Mouse (Mus musculus) right cerebral cortex, postnatal 25 days (tissue): ENCODE results near the gene Rcn3.
A peak's percentile ranks its signal among the peaks of the same experiment; 100 is the strongest.
"Not testable (repeated sequence)": the region's sequence is repeated elsewhere in the genome, so short reads cannot be mapped to it uniquely, and the experiment has no call there.

Experiments
- DNase-seq: peaks from one replicate; pipeline ENCODE4 v3.0.0; 2022

Rcn3 gene

DNA sequence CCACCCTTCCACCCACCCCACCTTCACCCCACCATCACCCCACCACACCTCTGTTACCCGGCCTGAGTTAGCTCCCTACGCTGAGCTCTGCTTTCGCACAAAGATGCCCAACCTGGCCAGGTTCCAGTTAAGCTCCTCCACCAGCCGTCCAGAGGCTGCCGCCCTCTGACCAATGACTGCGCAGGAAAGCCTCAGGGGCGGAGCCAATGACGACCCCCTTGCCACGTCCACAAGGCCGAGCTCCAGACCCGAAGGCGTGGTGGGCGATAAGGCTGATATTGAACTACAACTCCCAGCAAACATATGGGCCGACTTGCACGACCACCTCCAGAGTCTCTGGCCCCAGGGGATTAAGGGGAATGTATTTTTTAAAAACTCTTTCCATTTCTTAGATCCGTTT, at the start of gene Rcn3:
Gene Rcn3, minus strand, starts transcription at position 174 of the 400 bp plus-strand sequence.
- no peak for DNase-seq

DNA sequence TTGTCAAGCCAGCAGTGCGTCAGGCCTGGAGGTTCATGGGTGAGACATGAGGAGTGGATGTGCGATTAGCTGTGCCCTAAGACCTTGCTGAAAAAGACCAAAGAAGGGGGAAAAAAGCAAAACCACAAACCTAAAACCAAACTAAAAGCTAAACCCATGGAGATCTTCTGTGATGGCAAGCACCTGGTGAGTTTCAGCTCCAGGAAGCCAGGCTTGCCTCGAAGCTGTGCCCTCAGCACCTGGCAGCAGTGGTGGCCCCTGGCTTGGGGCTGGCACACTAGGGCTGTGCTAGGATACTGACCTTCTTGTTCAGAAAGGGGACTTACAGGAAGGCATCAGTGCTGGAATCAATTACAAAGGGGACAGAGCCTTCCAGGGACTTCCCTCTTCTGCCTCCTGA, 49.3 kb upstream of the Rcn3 start:
- DNase-seq, result no peak

DNA sequence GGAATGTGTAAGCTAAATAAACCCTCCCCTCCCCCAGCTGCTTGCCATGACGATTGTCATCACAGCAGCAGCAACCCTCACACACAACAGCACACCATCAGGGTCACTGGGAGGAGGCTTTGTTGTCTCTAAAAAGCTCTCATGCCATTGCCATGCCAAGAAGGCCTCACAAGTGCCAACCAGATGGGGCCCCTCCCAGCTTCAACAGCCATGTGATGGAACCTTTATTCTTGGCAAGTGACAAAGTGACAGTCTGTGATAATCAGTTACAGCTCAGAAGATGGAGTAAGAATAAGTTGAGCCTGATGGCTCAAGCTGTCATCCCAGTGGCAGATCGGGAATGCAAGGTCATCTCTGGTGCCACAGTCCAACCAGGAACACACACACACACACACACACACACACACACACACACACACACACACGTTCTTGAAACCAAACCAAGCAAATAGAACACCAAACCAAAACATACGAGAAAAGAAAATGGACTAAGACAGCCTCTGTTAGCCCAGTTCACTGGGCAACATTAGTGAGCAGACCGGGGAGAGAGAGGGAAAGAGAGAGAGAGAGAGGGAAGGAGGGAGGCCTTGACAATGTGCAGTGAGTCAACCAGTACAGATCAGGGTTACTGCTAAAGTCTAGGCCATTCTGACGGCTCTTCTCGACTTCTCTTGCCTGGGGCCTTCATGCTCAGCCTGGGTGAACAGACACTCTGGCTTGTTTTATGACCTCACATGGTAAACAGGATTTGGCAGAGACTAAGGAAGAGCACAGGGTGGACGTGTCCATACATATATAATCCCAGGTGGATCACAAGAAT, 48.1 kb upstream of the Rcn3 start:
- no peak for DNase-seq

DNA sequence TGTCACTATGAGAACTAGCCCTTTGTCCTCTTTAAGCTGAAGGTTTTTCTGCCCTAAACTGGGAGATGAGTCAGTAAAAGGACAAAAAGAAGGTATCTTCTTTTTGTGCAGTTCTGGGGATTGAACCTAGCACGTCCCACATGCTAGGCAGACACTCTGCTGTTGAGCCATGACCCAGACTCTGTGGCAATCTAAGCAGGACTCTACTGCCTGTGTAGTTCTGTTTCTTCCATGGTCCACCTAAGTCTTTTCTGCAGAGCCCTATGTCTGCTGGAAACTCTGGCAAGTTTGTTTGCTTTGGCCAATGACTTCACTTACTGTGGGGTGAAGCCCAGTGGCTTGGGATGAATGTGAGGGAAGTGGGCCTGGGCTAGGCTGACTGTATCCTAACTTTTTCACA, 46.4 kb upstream of the Rcn3 start:
- no peak for DNase-seq

DNA sequence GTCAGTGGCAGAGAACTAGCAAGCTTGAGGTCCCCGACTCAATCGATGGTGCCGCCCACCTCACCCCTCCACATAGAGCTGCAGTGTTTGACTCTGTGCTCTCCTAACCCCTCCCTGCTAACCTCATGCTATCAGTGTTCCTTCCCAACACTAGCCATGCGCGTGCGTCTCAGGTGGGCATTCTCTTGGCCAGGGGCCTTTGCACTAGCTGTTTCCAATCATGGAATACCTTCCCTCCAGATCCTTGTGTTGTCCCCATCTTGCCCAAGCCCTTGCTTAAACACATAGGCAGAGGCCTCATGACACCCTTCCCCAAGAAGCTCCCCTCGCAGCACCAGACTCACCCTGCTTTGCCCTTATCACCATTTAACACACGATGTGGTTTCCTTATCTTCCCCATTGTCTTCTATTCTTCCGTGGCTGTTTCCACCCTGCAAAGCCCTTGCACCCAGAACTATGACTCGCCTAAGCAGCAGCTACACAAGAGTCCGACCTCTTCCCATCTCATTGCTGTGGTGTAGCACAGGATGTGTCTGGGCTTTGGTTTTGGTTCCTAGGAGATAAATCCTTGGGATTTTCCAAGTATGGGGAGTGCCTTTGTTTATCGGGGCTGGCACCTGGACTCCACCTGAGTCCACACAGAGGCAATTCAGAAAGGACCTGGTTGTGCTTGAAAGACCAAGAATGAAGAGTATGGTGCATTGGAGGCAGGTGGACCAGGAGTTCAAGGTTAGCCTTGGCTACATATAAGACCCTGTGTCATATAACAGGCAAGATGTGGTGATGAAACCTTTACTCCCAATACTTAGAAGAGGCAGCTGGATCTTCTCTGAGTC, 45.4 kb upstream of the Rcn3 start:
- no peak for DNase-seq

DNA sequence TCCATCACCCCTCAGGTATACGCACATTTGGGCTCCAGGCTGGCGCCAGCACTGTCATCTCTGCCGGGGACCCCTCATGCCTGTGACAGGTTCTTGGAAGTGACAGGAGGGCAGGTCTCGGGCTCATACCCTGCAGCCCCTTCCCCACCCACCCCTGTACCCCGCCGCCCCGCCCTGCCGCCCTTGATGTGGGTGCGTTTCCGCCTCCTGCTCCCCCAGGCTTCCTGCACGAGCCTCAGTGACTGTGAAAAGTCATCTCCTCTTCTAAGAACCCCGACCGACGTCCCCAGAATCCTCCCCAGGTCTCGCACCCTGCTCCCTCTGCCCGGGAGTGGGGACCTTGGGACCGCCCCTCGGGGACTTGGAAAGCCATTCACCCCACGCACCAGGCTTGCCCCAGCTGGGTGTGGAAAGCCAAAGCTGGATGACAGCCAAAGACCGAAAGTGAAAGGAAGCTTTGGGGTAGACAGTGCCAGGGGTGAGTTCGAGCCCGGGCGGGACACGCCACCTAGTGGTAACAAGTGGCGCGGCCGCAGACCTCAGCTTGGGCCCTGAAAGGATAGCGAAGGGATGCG, 44.1 kb upstream of the Rcn3 start, which contains the start of the genes Gm45713 and Flt3l:
Gene Gm45713, minus strand, starts transcription at position 239 of the 575 bp plus-strand sequence.
Gene Flt3l, minus strand, starts transcription at position 440 of the 575 bp plus-strand sequence.
- peak; percentile 84 for DNase-seq

DNA sequence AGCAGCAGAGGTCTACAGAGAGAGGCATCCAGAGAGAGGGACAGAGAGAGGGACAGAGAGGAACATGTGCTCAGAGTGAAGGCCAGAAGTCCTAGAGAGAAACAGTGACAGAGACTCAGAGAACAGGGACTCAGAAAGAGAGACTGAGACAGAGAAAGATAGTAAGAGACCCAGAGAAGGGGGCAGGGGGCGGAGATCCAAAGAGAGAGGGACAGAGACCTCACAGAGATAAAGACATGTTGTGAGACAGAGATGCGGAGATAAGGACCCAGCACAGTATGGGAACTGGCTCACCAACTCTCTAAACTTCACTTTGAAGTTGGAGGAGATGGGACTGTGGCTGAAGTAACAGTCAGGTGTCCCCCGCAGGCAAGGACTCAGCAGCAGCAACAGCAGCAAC, 43.3 kb upstream of the Rcn3 start:
- no peak for DNase-seq

DNA sequence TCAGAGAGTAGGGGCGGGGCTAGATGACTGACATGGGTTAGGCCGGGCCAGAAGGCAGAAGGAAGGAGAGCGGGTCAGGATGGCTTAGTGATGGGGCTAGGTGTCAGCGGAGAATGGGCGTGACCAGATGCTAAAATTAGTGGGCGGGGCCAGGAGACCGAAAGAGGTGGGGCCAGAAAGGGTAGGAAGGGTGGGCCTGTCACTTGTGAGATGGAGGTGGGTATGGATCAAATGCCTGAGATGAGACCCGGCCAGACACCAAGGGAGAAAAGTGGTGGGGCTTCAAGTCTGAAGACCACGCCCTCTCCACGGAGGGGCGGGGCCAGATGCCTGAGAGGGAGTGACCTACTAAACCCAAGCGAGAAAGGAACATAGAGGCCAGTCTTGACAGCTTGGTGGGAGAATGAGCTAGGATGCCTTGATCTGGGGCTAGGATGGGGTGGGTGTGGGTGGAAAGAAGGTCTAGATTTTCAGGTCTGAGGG, 42.6 kb upstream of the Rcn3 start:
- DNase-seq, result no peak

DNA sequence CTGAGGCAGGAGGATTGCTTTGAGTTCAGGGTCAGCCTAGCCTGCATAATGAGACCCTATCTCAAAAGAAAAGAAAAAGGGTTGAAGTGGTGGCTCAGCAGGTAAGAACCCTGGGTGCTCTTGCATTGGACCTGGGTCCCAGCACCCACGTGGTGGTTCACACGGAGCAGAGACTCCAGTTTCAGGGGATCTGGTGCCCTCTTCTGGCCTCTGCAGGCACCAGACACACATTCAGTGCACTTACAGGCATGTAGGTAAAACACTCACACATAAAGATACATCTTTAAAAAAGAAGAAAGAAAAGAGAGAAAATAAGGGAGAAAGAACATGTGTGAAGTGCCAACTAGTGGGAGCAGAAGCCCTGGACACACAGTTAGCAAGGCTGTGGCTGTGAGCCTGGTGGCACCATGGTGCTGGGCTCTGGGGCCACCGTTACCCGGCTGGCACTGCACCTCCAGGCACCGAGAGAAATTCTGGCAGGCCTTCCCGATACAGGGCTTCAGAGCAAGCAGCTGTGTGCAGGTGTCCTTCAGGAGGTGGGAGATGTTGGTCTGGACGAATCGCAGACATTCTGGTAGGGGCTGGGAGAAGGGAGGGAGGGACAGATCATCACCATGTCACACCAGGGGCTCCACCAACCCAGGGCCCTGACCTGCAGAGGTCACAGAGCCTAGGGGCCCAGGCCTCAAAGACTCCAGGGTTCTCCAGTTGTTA, 41.6 kb upstream of the Rcn3 start:
- DNase-seq, result no peak

DNA sequence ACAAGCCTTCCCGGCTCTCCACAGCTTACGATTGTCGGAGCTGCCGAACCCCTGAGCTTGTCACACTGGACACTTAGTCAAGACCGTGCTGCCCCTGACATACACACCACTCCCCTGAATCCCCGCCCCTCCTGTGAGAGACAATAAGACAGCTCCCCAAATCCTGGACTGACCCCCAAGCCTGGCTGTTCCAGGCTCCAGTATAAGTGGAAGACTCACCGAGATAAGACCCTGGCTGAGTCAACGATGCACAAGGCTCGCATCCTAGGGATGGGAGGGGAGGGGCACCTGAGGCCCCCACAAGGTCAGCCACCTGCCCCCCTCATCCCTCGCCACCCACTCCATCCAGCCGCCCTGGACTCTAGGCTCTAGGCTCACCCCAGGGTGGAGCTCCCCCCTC, 39.8 kb upstream of the Rcn3 start:
- no peak for DNase-seq

DNA sequence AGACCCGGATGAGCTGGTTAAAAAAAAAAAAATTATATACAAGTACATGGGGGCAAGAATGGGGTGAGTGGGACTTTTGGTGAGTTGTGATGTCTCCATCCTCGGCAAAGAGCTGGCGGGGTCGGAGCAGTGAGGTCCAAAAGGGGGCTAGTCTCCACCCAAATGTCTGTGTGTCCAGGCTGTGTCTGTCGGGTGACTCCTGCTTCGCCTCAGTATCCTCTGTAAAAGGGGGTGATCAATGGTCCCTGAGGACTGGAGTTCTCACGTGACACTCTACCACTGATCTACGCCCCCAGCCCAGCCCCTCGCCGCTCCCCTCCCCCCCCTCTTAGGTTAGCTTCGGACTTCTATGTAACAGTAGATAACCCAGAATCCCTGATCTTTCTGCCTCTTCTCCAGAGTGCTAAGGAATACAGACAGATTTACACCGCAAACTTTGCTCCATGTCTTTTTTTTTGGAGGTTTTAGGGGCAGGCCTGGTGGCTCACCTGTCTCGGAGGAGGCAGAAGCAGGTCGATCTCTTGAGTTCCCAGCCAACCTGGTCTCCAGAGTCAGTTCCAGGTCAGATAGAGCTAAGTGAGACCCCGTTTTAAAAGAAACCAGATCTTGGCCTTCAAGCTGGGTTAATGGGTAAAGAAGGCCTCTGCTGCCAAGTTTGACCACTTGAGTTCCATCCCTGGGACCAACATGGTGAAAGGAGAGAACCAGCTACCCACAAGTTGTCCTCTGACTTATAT, 37.9 kb upstream of the Rcn3 start:
- DNase-seq, result no peak

DNA sequence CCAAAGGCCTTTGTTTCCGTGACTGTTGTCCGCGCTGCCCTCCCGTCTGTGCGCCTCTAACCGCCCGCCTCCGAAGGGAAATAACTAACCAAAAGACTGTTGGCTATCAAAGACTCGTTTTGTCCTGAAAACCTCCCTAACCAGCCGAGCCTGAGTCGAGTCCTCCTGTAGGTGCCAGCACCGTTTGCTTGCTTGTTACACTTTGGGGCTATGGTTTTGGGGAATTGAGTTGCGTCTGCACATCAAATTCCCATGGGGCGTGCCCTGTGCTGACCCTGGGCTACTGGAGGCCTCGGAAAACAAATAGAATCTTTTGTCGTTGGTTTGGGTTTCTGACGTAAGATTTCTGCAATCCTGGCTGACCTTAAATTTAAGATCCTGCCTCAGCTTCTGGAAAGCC, 37.3 kb upstream of the Rcn3 start:
- DNase-seq, result no peak

DNA sequence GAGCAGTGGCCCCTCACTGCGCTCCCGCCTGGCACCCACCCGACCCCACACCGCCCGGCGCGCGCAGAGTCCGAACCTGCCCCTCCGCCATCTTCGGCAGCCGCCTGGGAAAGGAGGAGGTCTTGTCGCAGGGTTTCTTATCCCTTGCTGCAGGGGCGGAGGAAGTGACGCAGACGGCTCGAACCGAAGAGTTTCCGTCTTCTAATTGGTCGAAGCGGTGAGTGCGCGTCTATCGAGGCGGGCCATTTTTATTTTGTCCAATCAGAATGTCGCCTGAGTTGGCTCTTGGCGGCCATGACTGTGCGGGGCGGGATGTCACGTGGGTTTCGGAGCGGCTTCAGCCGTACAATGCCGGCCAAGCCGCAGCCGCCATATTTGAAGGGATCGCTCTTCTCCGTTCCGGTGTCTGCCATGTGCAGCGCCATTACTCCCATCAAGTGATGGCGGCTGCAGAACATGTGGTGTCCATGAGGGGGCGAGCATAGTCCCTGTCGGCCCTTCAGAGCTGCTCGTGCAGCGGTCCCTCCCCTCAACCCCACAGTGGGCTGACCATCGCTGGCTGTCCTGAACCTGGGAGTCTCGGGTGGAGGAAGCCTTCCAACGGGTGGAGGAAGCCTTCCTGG, 36.7 kb upstream of the Rcn3 start, which contains the start of gene Rpl13a:
Gene Rpl13a, minus strand, starts transcription at position 138 of the 623 bp plus-strand sequence.
- peak; percentile 99 for DNase-seq

DNA sequence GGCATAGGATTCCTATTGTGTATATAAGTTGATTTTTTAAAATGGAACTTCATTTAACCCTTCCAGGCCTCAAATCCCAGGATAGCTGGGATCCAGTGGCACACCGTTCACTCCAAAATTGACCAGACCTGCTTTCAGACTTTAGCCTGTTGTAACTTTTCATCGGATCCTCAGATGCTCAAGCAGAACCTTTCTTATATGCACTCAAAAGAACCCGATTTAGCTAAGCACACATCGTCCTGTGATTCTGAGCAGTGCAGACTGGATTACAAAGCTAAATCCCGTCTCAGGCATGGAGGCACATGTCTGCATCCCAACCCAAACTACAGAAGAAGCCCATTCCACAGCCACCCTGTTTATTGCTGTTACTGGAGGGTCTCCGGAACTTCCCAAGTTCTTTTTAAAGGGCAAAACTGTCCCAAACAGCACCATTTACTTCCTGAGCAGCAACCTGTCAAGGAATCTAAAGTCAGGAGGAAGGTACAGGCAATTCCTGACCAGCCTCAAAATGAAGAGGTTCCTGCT, 35.7 kb upstream of the Rcn3 start:
- DNase-seq, result no peak

DNA sequence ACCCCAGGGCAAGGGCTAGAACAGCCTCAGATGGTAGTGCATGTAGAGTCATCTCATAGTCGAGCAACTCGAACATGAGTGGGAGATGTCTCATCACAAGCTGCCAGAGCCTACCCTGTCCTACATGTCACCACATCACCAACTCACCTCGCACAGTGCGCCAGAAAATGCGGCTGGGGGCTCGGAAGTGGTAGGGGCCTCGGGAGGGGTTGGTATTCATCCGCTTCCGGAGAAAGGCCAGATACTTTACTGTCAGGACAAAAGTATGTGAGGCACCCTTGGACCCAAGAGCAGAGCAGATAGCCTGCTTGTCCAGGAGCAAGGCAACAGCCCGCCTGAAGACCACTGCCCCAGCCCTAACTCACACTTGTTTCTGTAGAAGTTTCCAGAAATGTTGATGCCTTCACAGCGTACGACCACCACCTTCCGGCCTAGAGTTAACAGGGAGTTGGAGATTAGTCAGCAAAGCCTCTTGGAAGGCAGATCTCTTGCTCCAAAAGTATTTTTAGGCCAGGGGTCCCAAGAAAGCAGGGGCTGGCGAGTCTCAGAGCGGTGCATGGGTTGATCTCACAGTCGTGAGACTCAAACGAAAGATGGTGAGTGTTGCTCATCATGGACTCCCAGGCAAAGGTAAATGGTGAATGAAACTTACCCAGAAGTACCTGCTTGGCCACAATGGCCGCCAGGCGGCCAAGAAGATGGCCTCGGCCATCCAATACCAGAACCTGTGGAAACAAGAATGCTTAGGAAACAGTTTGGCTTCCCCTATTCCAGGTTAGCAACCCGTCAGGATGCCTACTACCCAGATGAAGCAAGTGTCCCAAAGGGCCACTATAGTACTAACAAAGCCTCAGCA, 35.1 kb upstream of the Rcn3 start:
- no peak for DNase-seq

DNA sequence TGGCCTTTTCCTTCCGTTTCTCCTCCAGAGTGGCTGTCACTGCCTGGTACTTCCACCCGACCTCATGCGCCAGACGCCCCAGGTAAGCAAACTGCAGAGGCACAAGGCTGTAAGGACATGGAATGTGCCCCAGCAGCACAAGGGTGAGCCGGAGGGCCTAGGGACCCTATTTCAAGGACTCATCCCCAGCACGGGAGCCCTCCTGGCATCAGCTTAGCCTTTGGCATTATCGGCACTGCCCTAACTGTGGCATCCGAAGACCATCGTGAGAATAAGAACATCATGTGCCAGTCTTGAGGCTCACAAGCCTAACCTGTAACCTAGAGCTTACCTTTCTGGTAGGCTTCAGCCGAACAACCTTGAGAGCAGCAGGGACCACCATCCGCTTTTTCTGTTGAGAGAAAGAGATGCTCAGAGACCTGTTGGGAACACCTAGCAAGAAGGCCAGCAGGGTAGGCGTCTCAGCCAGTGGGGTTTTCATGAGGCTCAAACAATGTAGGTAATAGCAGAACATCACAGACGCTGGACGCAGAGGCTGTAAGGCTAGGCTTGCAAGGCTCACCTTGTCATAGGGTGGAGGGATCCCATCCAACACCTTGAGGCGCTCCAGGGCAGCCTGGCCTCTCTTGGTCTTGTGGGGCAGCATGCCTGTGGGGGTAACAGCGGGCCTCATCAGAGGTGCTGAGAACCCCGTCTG, 34.3 kb upstream of the Rcn3 start:
- no peak for DNase-seq

DNA sequence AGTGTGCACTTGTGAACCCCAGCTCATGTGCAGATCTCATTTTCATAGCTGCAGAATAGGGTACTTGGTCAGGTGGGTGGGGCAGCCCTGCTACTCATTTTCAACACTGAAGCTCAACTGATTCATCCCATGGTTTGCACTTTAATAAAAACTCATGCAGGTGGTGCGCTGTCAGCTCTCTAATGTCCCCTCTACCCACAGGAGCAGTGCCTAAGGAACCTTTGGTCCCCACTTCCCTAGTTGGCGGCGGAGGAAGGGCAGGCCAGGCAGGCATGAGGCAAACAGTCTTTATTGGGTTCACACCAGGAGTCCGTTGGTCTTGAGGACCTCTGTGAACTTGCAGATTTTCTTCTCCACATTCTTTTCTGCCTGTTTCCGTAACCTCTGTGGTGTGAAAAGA, 33.6 kb upstream of the Rcn3 start:
- DNase-seq, result not testable (repeated sequence)

DNA sequence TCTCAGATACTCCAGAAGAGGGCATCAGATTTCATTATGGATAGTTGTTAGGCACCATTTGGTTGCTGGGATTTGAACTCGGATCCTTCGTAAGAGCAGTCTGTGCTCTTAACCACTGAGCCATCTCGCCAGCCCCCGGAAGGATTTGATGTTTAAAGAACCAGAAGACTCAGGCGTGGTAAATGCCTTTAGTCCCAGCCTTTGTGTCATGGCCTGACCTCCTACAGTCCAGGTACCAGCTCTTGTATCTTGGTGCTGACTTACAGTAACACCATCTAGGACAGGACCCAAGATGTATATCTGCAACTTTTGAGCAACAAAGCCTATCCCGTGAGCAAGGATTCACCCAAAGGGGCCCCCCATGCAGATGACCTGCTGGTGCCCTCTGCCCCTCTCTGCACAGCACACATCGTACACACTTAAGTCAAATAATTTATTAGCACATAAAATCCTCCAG, 33.2 kb upstream of the Rcn3 start:
- no peak for DNase-seq
